Mouse (Mus musculus) olfactory bulb, adult 2 months (tissue): ENCODE measurements around the gene Reep1. TPM values are rescaled to one million over a fixed set of nuclear protein-coding genes. Genes with fewer than 3 reads are reported as not detected.

ENCODE experiments used
- H3K27ac ChIP-seq: fragments of 200-500 bp; 2 replicates; pipeline ENCODE4 v1.5.1; 2012; ENCODE audit warnings: low read depth, low read length; ENCODE audit not compliant: insufficient read depth
- H3K4me1 ChIP-seq: fragments of 200-500 bp; 2 replicates; pipeline ENCODE4 v1.6.1; 2012; ENCODE audit warnings: low read length; ENCODE audit not compliant: control insufficient read depth, insufficient read depth
- H3K4me3 ChIP-seq: fragments of 200-500 bp; 2 replicates; pipeline ENCODE4 v1.5.1; 2012; ENCODE audit warnings: mild to moderate bottlenecking, low read depth, low read length, moderate library complexity; ENCODE audit not compliant: insufficient read depth
- CTCF ChIP-seq: fragments of 200-500 bp; IDR thresholded peaks from 2 replicates; pipeline ENCODE4 v1.5.1; 2012; ENCODE audit warnings: low read depth, mild to moderate bottlenecking, low read length, moderate library complexity; ENCODE audit not compliant: insufficient read depth
- POLR2A ChIP-seq: fragments of 200-500 bp; IDR thresholded peaks from 2 replicates; pipeline ENCODE4 v1.6.1; 2012; ENCODE audit warnings: mild to moderate bottlenecking, low read depth, low read length, moderate library complexity; ENCODE audit not compliant: insufficient read depth
- WGBS: fragments of 180-500 bp; shearing (Covaris S2); methylation state at CpG from one replicate; pipeline ENCODE4 v1.1.7; 2018; 5-methylcytosine and 5-hydroxymethylcytosine counted together
- polyA plus RNA-seq: library from polyadenylated mRNA; stranded (reverse); fragments of >200 nt; gene quantifications from 2 replicates; pipeline ENCODE4 v1.2.4, GENCODE M21; 2012; ENCODE audit warnings: low replicate concordance; ENCODE audit not compliant: missing spikeins, insufficient read depth, insufficient read length

Gene Reep1
- polyA plus RNA-seq, 1 experiment, result not detected

DNA sequence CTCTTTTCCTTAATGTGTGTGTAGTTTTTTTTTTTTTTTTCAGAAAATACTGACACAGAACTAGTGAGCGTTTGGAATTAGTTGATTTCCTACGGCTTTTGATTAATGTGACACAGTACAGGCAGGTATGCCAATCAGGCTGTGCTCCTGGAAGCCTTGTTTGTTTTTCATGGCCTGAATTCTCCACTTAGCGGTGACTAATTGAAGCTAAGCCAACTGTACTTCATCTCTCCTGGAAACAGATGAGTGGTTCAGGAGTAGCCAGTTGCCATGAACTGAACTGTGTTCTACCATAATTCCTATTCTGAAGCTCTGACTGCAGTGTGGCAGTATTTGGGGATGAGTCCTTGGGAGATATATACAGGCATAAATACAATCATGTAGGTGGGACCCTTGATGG, 20.9 kb downstream of the Reep1 start:
- TF ChIP-seq POLR2A, result no peak
- TF ChIP-seq CTCF, result no peak
- Histone ChIP-seq H3K27ac (no peak overlapping the region), H3K4me1 (peaks cover 13% of the 10 kb centered on the region), H3K4me3 (no peak overlapping the region)
- 79% methylated on average over 3 of the region's 3 CpGs for WGBS

DNA sequence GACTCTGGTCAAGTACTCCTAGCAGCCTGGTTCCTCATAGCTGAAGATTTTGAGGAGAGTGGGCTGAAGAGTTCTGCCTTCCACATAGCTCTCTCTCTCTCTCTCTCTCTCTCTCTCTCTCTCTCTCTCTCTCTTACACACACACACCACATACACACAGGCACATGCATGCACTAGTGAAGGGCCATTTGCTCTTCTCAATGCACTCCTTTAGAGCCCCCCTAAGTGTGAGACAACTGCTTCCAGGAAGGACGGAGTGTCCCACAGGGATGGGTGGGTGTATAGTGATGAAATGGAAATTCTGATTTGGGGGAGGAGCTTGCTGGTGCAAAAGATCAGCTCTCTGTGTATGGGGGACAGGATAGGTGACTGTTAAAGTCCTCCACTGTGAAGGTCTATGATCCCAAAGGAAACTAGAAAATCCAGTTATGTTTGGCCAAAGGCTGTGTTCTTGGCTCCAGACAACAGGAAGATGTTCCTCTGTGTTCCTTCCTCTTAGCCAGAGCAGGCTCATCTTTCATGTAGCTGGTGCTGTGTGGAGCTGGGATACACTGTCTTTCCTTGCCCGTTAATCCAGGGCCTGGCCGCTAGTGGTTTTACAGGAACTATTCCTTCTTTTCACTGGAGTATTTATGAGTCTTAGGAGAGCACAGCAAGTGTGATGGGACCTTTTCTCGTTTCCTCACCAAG, 27.7 kb downstream of the Reep1 start:
- TF ChIP-seq POLR2A, result no peak
- no peak for TF ChIP-seq CTCF
- WGBS, result 61% methylated on average over 4 of the region's 4 CpGs
- H3K4me3 ChIP-seq, result no peak overlapping the region
- H3K4me1 ChIP-seq, result peaks cover 17% of the 10 kb centered on the region
- H3K27ac ChIP-seq, result no peak overlapping the region

DNA sequence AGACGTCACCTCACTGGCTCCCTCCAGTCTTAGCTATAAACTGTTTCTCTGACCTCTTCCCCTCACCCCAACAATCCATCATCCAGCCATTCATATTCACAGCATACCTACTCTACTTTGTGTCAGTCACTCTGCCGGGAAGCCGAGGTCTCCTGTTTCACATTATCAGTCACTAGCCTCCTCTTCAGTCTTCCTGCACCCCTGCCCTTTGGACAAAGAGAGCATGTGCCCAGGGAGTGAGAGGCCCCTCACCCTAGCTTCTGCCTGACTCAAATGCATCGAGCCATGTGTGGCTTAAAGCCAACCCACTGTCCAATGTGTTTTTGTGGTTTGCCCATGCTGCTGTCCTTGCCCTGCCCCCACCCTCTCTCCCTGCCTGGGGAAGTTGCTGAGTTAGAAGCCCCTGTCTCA, 28.2 kb downstream of the Reep1 start:
- peaks cover 16% of the 10 kb centered on the region for H3K4me1 ChIP-seq
- WGBS, result 44% methylated on average over 4 of the region's 4 CpGs
- TF ChIP-seq POLR2A, result no peak
- no peak for TF ChIP-seq CTCF
- 0 out of 2 replicates have a peak overlapping the region, but pooled peaks have one; percentile 13 for H3K27ac ChIP-seq
- H3K4me3 ChIP-seq, result no peak overlapping the region

DNA sequence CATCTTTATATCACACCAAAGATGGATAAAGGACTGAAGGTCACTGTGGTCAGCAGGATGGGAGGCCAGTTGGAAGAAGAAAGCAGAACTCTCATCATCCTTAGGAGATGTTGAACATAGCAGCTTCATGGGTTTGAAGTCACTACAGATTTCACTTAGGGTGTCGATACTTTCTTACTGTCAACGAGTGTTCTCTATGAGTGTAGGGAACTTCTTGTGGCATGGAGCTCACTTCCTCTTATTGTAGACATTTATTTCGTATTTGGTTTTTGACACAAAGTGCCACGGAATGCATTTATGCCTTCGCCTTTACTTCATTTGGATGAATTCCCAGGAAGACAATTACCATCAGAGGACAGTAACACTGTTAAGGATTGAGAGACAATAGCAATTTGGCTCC, 28.7 kb downstream of the Reep1 start:
- peaks cover 20% of the 10 kb centered on the region for H3K4me1 ChIP-seq
- TF ChIP-seq CTCF (no peak), POLR2A (no peak)
- H3K4me3 ChIP-seq, result no peak overlapping the region
- WGBS, result 64% methylated on average over 5 of the region's 5 CpGs
- 0 out of 2 replicates have a peak overlapping the region, but pooled peaks have one; percentile 13 for H3K27ac ChIP-seq

DNA sequence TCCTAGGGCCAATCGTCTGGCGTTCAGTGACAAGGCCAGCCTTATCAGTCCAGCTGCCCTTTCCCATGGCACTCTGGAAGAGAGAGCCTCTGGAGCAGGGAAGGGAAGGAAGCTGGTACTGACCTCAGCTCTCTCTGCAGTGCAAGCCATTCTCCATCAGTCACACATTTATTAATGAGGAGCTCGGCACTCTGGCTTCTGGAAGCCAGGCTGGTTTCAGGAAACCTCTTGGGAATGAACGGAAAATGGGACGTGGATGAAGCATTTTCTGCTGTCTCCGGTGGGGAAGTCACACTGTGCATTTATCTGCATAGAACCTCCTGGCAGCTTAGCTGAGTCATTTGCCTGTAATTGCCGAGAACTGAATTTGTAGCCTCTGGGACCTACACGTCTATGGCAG, 29.8 kb downstream of the Reep1 start:
- WGBS, result 42% methylated on average over 8 of the region's 8 CpGs
- no peak for TF ChIP-seq POLR2A
- no peak for TF ChIP-seq CTCF
- Histone ChIP-seq H3K27ac (peak overlapping the region; percentile 94), H3K4me3 (no peak overlapping the region), H3K4me1 (peaks cover 21% of the 10 kb centered on the region)

DNA sequence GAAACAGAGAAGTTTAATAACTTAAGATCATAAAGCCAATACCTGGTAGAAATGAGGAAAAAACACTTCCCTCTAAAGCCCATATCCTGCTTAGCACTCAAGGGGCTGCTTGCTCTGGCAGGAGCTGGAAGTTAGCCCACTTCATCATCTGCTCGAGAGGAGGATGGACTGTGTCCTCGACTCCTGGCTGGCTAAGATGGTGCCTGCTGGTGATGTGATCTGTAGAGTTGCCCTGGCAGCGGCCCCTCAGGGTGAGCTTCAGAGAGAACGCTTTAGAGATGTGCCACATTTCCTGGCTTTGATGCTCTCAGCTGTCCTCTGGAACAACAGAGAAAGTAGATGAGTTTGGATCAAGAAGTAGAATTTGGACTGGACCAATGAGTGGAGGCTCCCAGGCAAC, 31.2 kb downstream of the Reep1 start:
- peaks cover 21% of the 10 kb centered on the region for H3K4me1 ChIP-seq
- WGBS, result 56% methylated on average over 4 of the region's 4 CpGs
- no peak overlapping the region for H3K27ac ChIP-seq
- no peak overlapping the region for H3K4me3 ChIP-seq
- TF ChIP-seq POLR2A (no peak), CTCF (no peak)

DNA sequence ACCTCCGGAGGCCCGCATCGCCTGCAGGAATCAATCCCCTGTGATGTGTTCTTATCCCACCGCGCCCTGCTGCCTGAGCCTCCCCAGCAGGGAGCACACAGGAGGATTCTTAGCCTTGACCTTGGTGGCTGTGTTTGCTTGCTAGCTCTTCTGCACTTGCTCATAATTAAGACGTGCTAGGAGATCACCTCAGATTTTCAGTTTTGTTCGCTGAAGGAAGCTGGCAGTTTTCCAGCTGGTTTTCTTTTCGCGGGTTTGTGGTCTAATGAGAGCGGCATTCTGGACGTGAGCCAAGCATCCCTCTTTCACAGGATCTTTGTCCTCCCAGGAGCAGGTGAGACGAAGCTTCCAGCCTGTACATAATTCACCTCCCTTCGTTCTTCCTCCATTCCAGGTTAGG, 33.6 kb downstream of the Reep1 start:
- Histone ChIP-seq H3K27ac (no peak overlapping the region; the same call in 1 of the 2 replicates), H3K4me3 (no peak overlapping the region), H3K4me1 (peaks cover 28% of the 10 kb centered on the region)
- no peak for TF ChIP-seq POLR2A
- TF ChIP-seq CTCF, result no peak
- 25% methylated on average over 13 of the region's 13 CpGs for WGBS

DNA sequence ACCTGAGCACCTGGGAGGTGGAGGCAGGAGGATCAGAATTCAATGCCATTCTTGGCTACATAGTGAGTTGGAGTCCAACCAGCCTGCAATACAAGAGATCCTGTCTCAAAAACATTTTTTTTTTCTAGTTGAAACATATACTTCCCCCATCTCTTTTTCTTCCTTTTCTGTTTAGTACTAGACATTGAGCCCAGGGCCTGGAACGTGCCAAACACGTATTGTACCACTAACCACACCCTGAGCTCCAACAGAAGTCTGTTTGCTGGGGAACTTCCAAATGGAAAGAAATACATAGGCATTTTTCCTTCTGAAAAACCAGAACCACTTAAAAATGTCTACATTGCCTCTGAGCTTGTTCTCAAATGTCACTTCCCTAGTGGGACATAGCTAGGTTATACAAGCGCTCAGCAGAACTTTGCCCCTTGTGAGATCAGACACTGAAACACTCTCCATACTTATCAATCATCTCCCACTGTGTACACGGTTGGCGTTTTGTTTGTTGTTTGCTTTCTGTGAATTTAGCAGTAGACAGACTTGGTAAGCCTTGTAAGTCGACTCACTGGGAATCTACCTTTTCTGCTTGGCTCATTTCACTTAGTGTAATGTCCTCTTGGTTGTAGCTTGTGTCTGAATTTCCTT, 34.8 kb downstream of the Reep1 start:
- no peak for TF ChIP-seq CTCF
- TF ChIP-seq POLR2A, result no peak
- no peak overlapping the region for H3K27ac ChIP-seq
- H3K4me3 ChIP-seq, result no peak overlapping the region
- 80% methylated on average over 6 of the region's 6 CpGs for WGBS
- peaks cover 35% of the 10 kb centered on the region for H3K4me1 ChIP-seq

DNA sequence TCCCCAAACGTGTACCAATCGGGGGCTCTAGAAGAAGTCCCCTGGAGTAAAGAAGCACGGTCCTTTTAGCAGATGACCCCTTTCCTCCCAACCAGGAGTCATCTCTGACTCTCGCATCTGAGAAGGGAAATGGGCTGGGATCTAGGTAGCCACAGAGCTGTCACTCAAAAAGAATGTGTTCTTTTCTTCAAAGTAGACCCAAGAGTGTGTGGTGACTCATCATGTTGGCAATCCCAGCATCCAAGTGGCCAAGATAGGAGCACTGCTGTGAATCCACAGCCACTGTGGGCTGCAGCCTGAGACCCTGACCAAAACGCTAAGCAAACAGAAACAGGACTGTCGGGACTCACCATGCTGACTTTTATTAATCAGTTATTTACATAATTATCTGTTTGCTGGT, 37.6 kb downstream of the Reep1 start:
- 65% methylated on average over 6 of the region's 6 CpGs for WGBS
- H3K27ac ChIP-seq, result 0 out of 2 replicates have a peak overlapping the region, but pooled peaks have one; percentile 18
- peaks cover 31% of the 10 kb centered on the region for H3K4me1 ChIP-seq
- no peak for TF ChIP-seq POLR2A
- TF ChIP-seq CTCF, result no peak
- no peak overlapping the region for H3K4me3 ChIP-seq
